Mouse (Mus musculus): Measurements from ENCODE around the gene Klk10. TPM values are rescaled to one million over a fixed set of nuclear protein-coding genes. Genes with fewer than 3 reads are reported as not detected.
A peak's percentile ranks its signal among the peaks of the same experiment; 100 is the strongest.

The Klk10 gene
- 1 to 10 TPM in 1 of 2 experiments, under 1 TPM in 1; 0.69 to 1.4 TPM for total RNA-seq (2021)
- long read RNA-seq, experiment 1, partial matches to known transcripts = 0 of 1 reads
- long read RNA-seq, experiment 1, other reads (novel, unspliced or antisense) = 0 of 1 reads
- long read RNA-seq, experiment 2, partial matches to known transcripts = 0 of 1 reads
- long read RNA-seq, experiment 2, other reads (novel, unspliced or antisense) = 0 of 1 reads

GRCm38 (mm10) chr7:43780746-43781145 lies at the start of gene Klk10:
Gene Klk10, plus strand, starts transcription at chr7:43781035.
- Histone ChIP-seq H3K4me3 (peak within 1 kb of the TSS; percentile 13; the same call in 1 of the 2 replicates), H3K27ac (peak within 1 kb of the TSS; percentile 3; the same call in 1 of the 2 replicates)
- intact Hi-C loops (cut with DNase I) = loop anchor here (5.0 kb wide), 1 partner anchor 98 kb away; no protein-coding TSS in a partner anchor
- no peak for TF ChIP-seq CTCF (IDR thresholded peaks at IDR 0.05)
- DNase-seq = no peak

GRCm38 (mm10) chr7:43747788-43748187 lies 33.0 kb upstream of the Klk10 start:
- intact Hi-C loops (cut with DNase I) = no loop called here
- no peak for TF ChIP-seq CTCF (IDR thresholded peaks at IDR 0.05)
- peak; percentile 37 for DNase-seq
- Histone ChIP-seq H3K4me3 (no peak overlapping the region), H3K27ac (peak overlapping the region; percentile 28; the same call in 1 of the 2 replicates)

- DNase-seq = no peak
- no peak for TF ChIP-seq CTCF (IDR thresholded peaks at IDR 0.05)
- H3K27ac ChIP-seq = no peak overlapping the region
- intact Hi-C loops (cut with DNase I) = no loop called here
- no peak overlapping the region for H3K4me3 ChIP-seq
Measured at GRCm38 (mm10) chr7:43752806-43753205, 28.0 kb upstream of the Klk10 start.

- DNase-seq = no peak
- Histone ChIP-seq H3K27ac (no peak overlapping the region), H3K4me3 (no peak overlapping the region)
- no peak for TF ChIP-seq CTCF (IDR thresholded peaks at IDR 0.05)
- intact Hi-C loops (cut with DNase I) = no loop called here
Measured at GRCm38 (mm10) chr7:43766484-43766883, 14.4 kb upstream of the Klk10 start.

- H3K4me3 ChIP-seq = no peak within 1 kb of the TSS
- TF ChIP-seq CTCF (IDR thresholded peaks at IDR 0.05) = no peak
- intact Hi-C loops (cut with DNase I) = no loop called here
- DNase-seq = no peak
- H3K27ac ChIP-seq = no peak within 1 kb of the TSS
Measured at GRCm38 (mm10) chr7:43768597-43768996, 12.2 kb upstream of the Klk10 start, which contains the start of gene Klk12. Gene Klk12, plus strand, starts transcription at chr7:43768897.

- Histone ChIP-seq H3K27ac (no peak overlapping the region), H3K4me3 (no peak overlapping the region)
- no peak for TF ChIP-seq CTCF (IDR thresholded peaks at IDR 0.05)
- no peak for DNase-seq
- intact Hi-C loops (cut with DNase I) = no loop called here
Measured at GRCm38 (mm10) chr7:43769636-43770035, 11.2 kb upstream of the Klk10 start.

GRCm38 (mm10) chr7:43770701-43771100 lies 10.1 kb upstream of the Klk10 start:
- no peak for DNase-seq
- intact Hi-C loops (cut with DNase I) = no loop called here
- H3K4me3 ChIP-seq = no peak overlapping the region
- H3K27ac ChIP-seq = no peak overlapping the region
- no peak for TF ChIP-seq CTCF (IDR thresholded peaks at IDR 0.05)

- Histone ChIP-seq H3K27ac (no peak overlapping the region), H3K4me3 (no peak overlapping the region)
- no peak for DNase-seq
- intact Hi-C loops (cut with DNase I) = no loop called here
- no peak for TF ChIP-seq CTCF (IDR thresholded peaks at IDR 0.05)
Measured at GRCm38 (mm10) chr7:43771916-43772315, 8.9 kb upstream of the Klk10 start.

- no peak for TF ChIP-seq CTCF (IDR thresholded peaks at IDR 0.05)
- intact Hi-C loops (cut with DNase I) = no loop called here
- no peak for DNase-seq
- H3K27ac ChIP-seq = no peak overlapping the region
- no peak overlapping the region for H3K4me3 ChIP-seq
Measured at GRCm38 (mm10) chr7:43772901-43773300, 7.9 kb upstream of the Klk10 start.

GRCm38 (mm10) chr7:43774364-43774763 lies 6.5 kb upstream of the Klk10 start, which contains the start of gene Klk11:
Gene Klk11, plus strand, starts transcription at chr7:43774604.
- intact Hi-C loops (cut with DNase I) = no loop called here
- no peak within 1 kb of the TSS for H3K4me3 ChIP-seq
- no peak for DNase-seq
- no peak for TF ChIP-seq CTCF (IDR thresholded peaks at IDR 0.05)
- no peak within 1 kb of the TSS for H3K27ac ChIP-seq

- no peak overlapping the region for H3K27ac ChIP-seq
- H3K4me3 ChIP-seq = no peak overlapping the region
- no peak for DNase-seq
- intact Hi-C loops (cut with DNase I) = no loop called here
- TF ChIP-seq CTCF (IDR thresholded peaks at IDR 0.05) = no peak
Measured at GRCm38 (mm10) chr7:43774802-43775201, 6.0 kb upstream of the Klk10 start.

GRCm38 (mm10) chr7:43775311-43776057 lies 5.4 kb upstream of the Klk10 start:
- TF ChIP-seq CTCF (IDR thresholded peaks at IDR 0.05) = no peak
- H3K27ac ChIP-seq = no peak overlapping the region
- intact Hi-C loops (cut with DNase I) = no loop called here
- DNase-seq = no peak
- no peak overlapping the region for H3K4me3 ChIP-seq

GRCm38 (mm10) chr7:43776506-43776905 lies 4.3 kb upstream of the Klk10 start:
- DNase-seq = no peak
- no peak for TF ChIP-seq CTCF (IDR thresholded peaks at IDR 0.05)
- intact Hi-C loops (cut with DNase I) = no loop called here
- H3K4me3 ChIP-seq = no peak overlapping the region
- no peak overlapping the region for H3K27ac ChIP-seq

All from gastrocnemius, adult 2 months (tissue).